Mouse (Mus musculus): Measurements from ENCODE around the gene Tmsb10.

GRCm38 (mm10) chr6:73003601-73004000 lies 45.1 kb upstream of the Tmsb10 start:
- TF ChIP-seq POLR2A (IDR thresholded peaks at IDR 0.05; ENCODE audit: extremely low read depth, insufficient read depth, low read length) = no peak
- no peak for TF ChIP-seq CTCF (IDR thresholded peaks at IDR 0.05; ENCODE audit: extremely low read depth, insufficient read depth, low read length)

All from cortical plate, adult 2 months (tissue).